Mouse (Mus musculus) neural tube, embryonic 11.5 days (tissue): ENCODE data around the gene Plxna3. TPM values are rescaled to one million over a fixed set of nuclear protein-coding genes. Genes with fewer than 3 reads are reported as not detected.
A peak's percentile ranks its signal among the peaks of the same experiment; 100 is the strongest.

Experiments used
- ATAC-seq: fragments of 200-750 bp; cut with Nextera tagmentation; 2 replicates; pipeline ENCODE4 v1.8.0; 2017; ENCODE audit warnings: moderate number of reproducible peaks, mild to moderate bottlenecking, moderate TSS enrichment, moderate library complexity; ENCODE audit not compliant: insufficient read depth, low FRiP score, low TSS enrichment
- DNase-seq: peaks from one replicate; pipeline ENCODE4 v3.0.0-alpha.2; 2015; ENCODE audit warnings: low spot score
- H3K27ac ChIP-seq: fragments of 300-500 bp; sonication (generic); 2 replicates; pipeline ENCODE4 v1.5.1; 2014; ENCODE audit warnings: low read depth, mild to moderate bottlenecking, low read length
- H3K27me3 ChIP-seq: fragments of 300-500 bp; sonication (generic); 2 replicates; pipeline ENCODE4 v1.6.1; 2014; ENCODE audit warnings: mild to moderate bottlenecking, low read length, mixed read lengths; ENCODE audit not compliant: control insufficient read depth, insufficient read depth
- H3K36me3 ChIP-seq: fragments of 300-500 bp; sonication (generic); 2 replicates; pipeline ENCODE4 v1.6.1; 2014; ENCODE audit warnings: mild to moderate bottlenecking, low read length, moderate library complexity, mixed read lengths; ENCODE audit not compliant: control insufficient read depth, insufficient read depth
- H3K4me1 ChIP-seq: fragments of 300-500 bp; sonication (generic); 2 replicates; pipeline ENCODE4 v1.6.1; 2014; ENCODE audit warnings: low read length, mixed read lengths; ENCODE audit not compliant: control insufficient read depth, insufficient read depth
- H3K4me2 ChIP-seq: fragments of 300-500 bp; sonication (generic); 2 replicates; pipeline ENCODE4 v1.6.1; 2014; ENCODE audit warnings: low read depth, mild to moderate bottlenecking, moderate library complexity
- H3K4me3 ChIP-seq: fragments of 300-500 bp; sonication (generic); 2 replicates; pipeline ENCODE4 v1.5.1; 2014; ENCODE audit warnings: low read depth, low read length
- H3K9ac ChIP-seq: fragments of 300-500 bp; sonication (generic); 2 replicates; pipeline ENCODE4 v1.6.1; 2014; ENCODE audit warnings: mild to moderate bottlenecking, low read length
- H3K9me3 ChIP-seq: fragments of 300-500 bp; sonication (generic); 2 replicates; pipeline ENCODE4 v1.6.1; 2016; ENCODE audit warnings: low read length; ENCODE audit not compliant: control insufficient read depth
- WGBS: fragments of 180-500 bp; shearing (Covaris S2); extraction: QIAGEN DNeasy Blood & Tissue Kit; methylation state at CpG from one replicate; pipeline ENCODE4 v1.1.7; 2014; 5-methylcytosine and 5-hydroxymethylcytosine counted together
- polyA plus RNA-seq: library from polyadenylated mRNA; unstranded; fragments of >200 nt; fragmentation: Nextera tagmentation; extraction: Ambion mirVana; gene quantifications from 2 replicates; pipeline ENCODE4 v1.2.1, GENCODE M21; 2014

The Plxna3 gene
- polyA plus RNA-seq, 1 experiment from 2014 or later: 22.5 TPM

- WGBS: 87% methylated on average over 1 of the region's 1 CpGs
- Histone ChIP-seq H3K36me3 (no peaks in the 10 kb centered on the region), H3K27ac (no peak overlapping the region), H3K27me3 (no peaks in the 10 kb centered on the region), H3K4me3 (no peak overlapping the region), H3K9ac (no peak overlapping the region), H3K9me3 (no peaks in the 10 kb centered on the region), H3K4me2 (no peak overlapping the region), H3K4me1 (no peaks in the 10 kb centered on the region)
- DNase-seq (no peak), ATAC-seq (no peak)
Measured at GRCm38 (mm10) chrX:74298348-74298747, 30.5 kb upstream of the Plxna3 start.

DNA sequence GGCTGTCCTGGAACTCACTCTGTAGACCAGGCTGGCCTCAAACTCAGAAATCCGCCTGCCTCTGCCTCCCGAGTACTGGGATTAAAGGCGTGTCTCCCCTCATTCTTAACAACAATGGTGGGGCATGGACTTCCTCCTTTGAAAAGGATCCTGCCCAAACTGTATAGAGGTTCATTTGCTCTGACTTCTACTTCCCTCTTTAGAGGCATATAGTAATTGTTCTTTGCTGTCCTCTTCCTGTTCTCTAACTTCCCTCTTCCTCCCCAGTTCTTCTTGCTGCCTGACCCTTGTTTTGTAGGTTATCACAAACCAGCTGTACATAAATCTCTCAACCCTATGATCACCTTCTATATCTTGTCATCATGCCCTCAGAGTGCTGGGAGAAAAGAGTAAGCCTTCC is 29.1 kb upstream of the Plxna3 start:
- H3K4me1 ChIP-seq: no peaks in the 10 kb centered on the region
- no peak overlapping the region for H3K4me2 ChIP-seq
- H3K9ac ChIP-seq: no peak overlapping the region
- H3K4me3 ChIP-seq: no peak overlapping the region
- H3K36me3 ChIP-seq: no peaks in the 10 kb centered on the region
- H3K9me3 ChIP-seq: no peaks in the 10 kb centered on the region
- DNase-seq (no peak), ATAC-seq (no peak)
- 76% methylated on average over 3 of the region's 3 CpGs for WGBS
- H3K27ac ChIP-seq: no peak overlapping the region
- no peaks in the 10 kb centered on the region for H3K27me3 ChIP-seq

GRCm38 (mm10) chrX:74304867-74305700 is 23.8 kb upstream of the Plxna3 start, which contains the start of gene Gdi1:
Gene Gdi1, plus strand, starts transcription at chrX:74304998.
- 17% methylated on average over 41 of the region's 41 CpGs for WGBS
- peaks cover 2% of the 10 kb centered on the region; the same call in 1 of the 2 replicates for H3K36me3 ChIP-seq
- H3K9ac ChIP-seq: peak within 1 kb of the TSS; percentile 74

GRCm38 (mm10) chrX:74312540-74313464 is 16.1 kb upstream of the Plxna3 start, which contains the start of gene Fam50a:
Gene Fam50a, plus strand, starts transcription at chrX:74313033.
- Histone ChIP-seq H3K36me3 (peaks cover 2% of the 10 kb centered on the region; the same call in 1 of the 2 replicates), H3K9ac (peak within 1 kb of the TSS; percentile 54), H3K4me3 (peak within 1 kb of the TSS; percentile 49), H3K4me1 (no peaks in the 10 kb centered on the region), H3K4me2 (peak within 1 kb of the TSS; percentile 67), H3K9me3 (no peaks in the 10 kb centered on the region), H3K27me3 (no peaks in the 10 kb centered on the region), H3K27ac (0 out of 2 replicates have a peak within 1 kb of the TSS, but pooled peaks have one; percentile 29)
- peak; percentile 88 for DNase-seq
- 19% methylated on average over 41 of the region's 59 CpGs for WGBS
- peak; percentile 96 for ATAC-seq

More at GRCm38 (mm10) chrX:74304867-74305700, 23.8 kb upstream of the Plxna3 start, which contains the start of gene Gdi1:
- Histone ChIP-seq H3K27me3 (no peaks in the 10 kb centered on the region), H3K9me3 (no peaks in the 10 kb centered on the region), H3K4me1 (no peaks in the 10 kb centered on the region; the same call in 1 of the 2 replicates), H3K4me3 (peak within 1 kb of the TSS; percentile 57), H3K27ac (peak within 1 kb of the TSS; percentile 82), H3K4me2 (peak within 1 kb of the TSS; percentile 57)
- DNase-seq: peak; percentile 86
- ATAC-seq: peak; percentile 76

GRCm38 (mm10) chrX:74329215-74329671 is 377 bp downstream of the Plxna3 start:
- Histone ChIP-seq H3K4me1 (0 out of 2 replicates have a peak, but pooled peaks cover 6% of the 10 kb centered on the region), H3K4me3 (peak overlapping the region; percentile 47), H3K4me2 (peak overlapping the region; percentile 61), H3K9me3 (no peaks in the 10 kb centered on the region), H3K27ac (no peak overlapping the region), H3K36me3 (no peaks in the 10 kb centered on the region), H3K9ac (peak overlapping the region; percentile 65), H3K27me3 (no peaks in the 10 kb centered on the region)
- DNase-seq (no peak), ATAC-seq (peak; percentile 33)
- 24% methylated on average over 10 of the region's 10 CpGs for WGBS

GRCm38 (mm10) chrX:74330166-74330930 is 1.5 kb downstream of the Plxna3 start:
- Histone ChIP-seq H3K4me2 (peak overlapping the region; percentile 61), H3K9me3 (no peaks in the 10 kb centered on the region), H3K36me3 (no peaks in the 10 kb centered on the region), H3K4me3 (peak overlapping the region; percentile 47), H3K4me1 (0 out of 2 replicates have a peak, but pooled peaks cover 6% of the 10 kb centered on the region), H3K27me3 (no peaks in the 10 kb centered on the region), H3K27ac (no peak overlapping the region), H3K9ac (no peak overlapping the region)
- DNase-seq (no peak), ATAC-seq (no peak)
- WGBS: 45% methylated on average over 2 of the region's 2 CpGs

- no peak overlapping the region for H3K27ac ChIP-seq
- peak; percentile 48; the same call in 1 of the 2 replicates for ATAC-seq
Measured at GRCm38 (mm10) chrX:74352645-74353466, 24.0 kb downstream of the Plxna3 start.

More at GRCm38 (mm10) chrX:74352645-74353466, 24.0 kb downstream of the Plxna3 start:
- WGBS: 29% methylated on average over 13 of the region's 13 CpGs
- H3K4me2 ChIP-seq: peak overlapping the region; percentile 50
- no peaks in the 10 kb centered on the region for H3K36me3 ChIP-seq
- H3K4me3 ChIP-seq: peak overlapping the region; percentile 38
- H3K27me3 ChIP-seq: no peaks in the 10 kb centered on the region
- DNase-seq: no peak
- no peaks in the 10 kb centered on the region for H3K4me1 ChIP-seq
- H3K9me3 ChIP-seq: no peaks in the 10 kb centered on the region
- peak overlapping the region; percentile 45 for H3K9ac ChIP-seq
